ENCODE assay signal across 29 mouse cellular contexts in the genomic region with DNA sequence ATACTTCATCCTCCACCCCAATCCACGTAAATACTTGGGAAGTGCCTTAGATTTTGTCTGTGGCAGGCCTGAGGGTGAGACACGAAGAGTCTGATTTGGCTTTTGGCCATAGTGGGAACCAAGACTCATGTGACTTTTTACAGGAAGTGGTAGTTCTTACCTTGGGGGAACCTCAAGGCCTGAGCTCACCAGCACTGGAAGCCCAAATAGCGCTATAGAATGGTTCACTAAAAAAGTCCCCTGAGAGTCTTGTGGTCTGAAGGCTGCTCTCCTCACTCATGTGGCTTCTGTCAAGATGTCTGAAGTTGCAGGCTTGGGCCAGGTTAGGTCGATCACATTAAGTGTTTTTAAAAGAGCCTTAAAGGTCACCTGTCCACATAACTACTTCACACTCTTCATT. TPM values are rescaled to one million over a fixed set of nuclear protein-coding genes. Genes with fewer than 3 reads are reported as not detected.
DNase-seq lines count a peak whose midpoint lies in the region; ATAC-seq lines count a peak whose summit lies in the region.
"Had no signal": no experiment of that assay in that cellular context is flagged by ENCODE, and none has a peak within 500 bp of the region (broad histone marks: within the 10 kb centered on the region; RNA-seq: fewer than 3 reads in every experiment).

No protein-coding gene starts in this region.

- no peak overlapping the region for H3K4me3 ChIP-seq in midbrain, embryonic 16.5 days (ENCODE audit: low read depth, low read length)
- H3K4me3 ChIP-seq in liver, embryonic 12.5 days, result no peak overlapping the region
- H3K4me3 ChIP-seq: embryonic facial prominence, embryonic 15.5 days; heart, embryonic 12.5 days; hindbrain, embryonic 13.5 days; intestine, embryonic 15.5 days; limb, embryonic 13.5 days; liver, embryonic 15.5 days; midbrain, embryonic 13.5 days; myocyte had no signal

- H3K36me3 ChIP-seq in midbrain, embryonic 16.5 days (ENCODE audit: control insufficient read depth, insufficient read depth, low read length), result no peaks in the 10 kb centered on the region
- no peaks in the 10 kb centered on the region for H3K36me3 ChIP-seq in liver, embryonic 12.5 days
- H3K36me3 ChIP-seq: embryonic facial prominence, embryonic 15.5 days; heart, embryonic 12.5 days; hindbrain, embryonic 13.5 days; intestine, embryonic 15.5 days; limb, embryonic 13.5 days; liver, embryonic 15.5 days; midbrain, embryonic 13.5 days had no signal

- H3K9ac ChIP-seq in midbrain, embryonic 16.5 days (ENCODE audit: low read depth, low read length), result no peak overlapping the region
- H3K9ac ChIP-seq in liver, embryonic 12.5 days, result no peak overlapping the region
- H3K9ac ChIP-seq: embryonic facial prominence, embryonic 15.5 days; heart, embryonic 12.5 days; hindbrain, embryonic 13.5 days; intestine, embryonic 15.5 days; limb, embryonic 13.5 days; liver, embryonic 15.5 days; midbrain, embryonic 13.5 days had no signal

- no peaks in the 10 kb centered on the region for H3K27me3 ChIP-seq in midbrain, embryonic 16.5 days (ENCODE audit: control insufficient read depth, insufficient read depth, low read depth, low read length)
- no peaks in the 10 kb centered on the region; the same call in 1 of the 2 replicates for H3K27me3 ChIP-seq in liver, embryonic 12.5 days (replicated peaks)
- H3K27me3 ChIP-seq: embryonic facial prominence, embryonic 15.5 days; heart, embryonic 12.5 days; hindbrain, embryonic 13.5 days; intestine, embryonic 15.5 days; limb, embryonic 13.5 days; liver, embryonic 15.5 days; midbrain, embryonic 13.5 days had no signal

- peak; percentile 54 for ATAC-seq in megakaryocyte, adult 5-6 weeks (ENCODE audit: poor library complexity, severe bottlenecking)
- ATAC-seq in midbrain, embryonic 16.5 days, result no peak
- ATAC-seq in liver, embryonic 12.5 days, result no peak
- ATAC-seq: forebrain, embryonic 16.5 days; intestine, embryonic 15.5 days; midbrain, embryonic 13.5 days had no signal

- no peak overlapping the region for H3K27ac ChIP-seq in midbrain, embryonic 16.5 days (ENCODE audit: low read length)
- H3K27ac ChIP-seq in liver, embryonic 12.5 days, result no peak overlapping the region
- H3K27ac ChIP-seq: embryonic facial prominence, embryonic 15.5 days; hindbrain, embryonic 13.5 days; intestine, embryonic 15.5 days; limb, embryonic 13.5 days; liver, embryonic 15.5 days; midbrain, embryonic 13.5 days had no signal

- no peaks in the 10 kb centered on the region for H3K4me1 ChIP-seq in midbrain, embryonic 16.5 days (ENCODE audit: control insufficient read depth, insufficient read depth, low read length)
- no peaks in the 10 kb centered on the region for H3K4me1 ChIP-seq in liver, embryonic 12.5 days
- H3K4me1 ChIP-seq: heart, embryonic 12.5 days; hindbrain, embryonic 13.5 days; limb, embryonic 13.5 days; liver, embryonic 15.5 days; midbrain, embryonic 13.5 days had no signal

- WGBS in midbrain, embryonic 16.5 days, result 89% methylated on average over 4 of the region's 4 CpGs
- WGBS in liver, embryonic 12.5 days (ENCODE audit: insufficient replicate concordance), result 47% methylated on average over 4 of the region's 4 CpGs

- no peaks in the 10 kb centered on the region for H3K9me3 ChIP-seq in midbrain, embryonic 16.5 days (replicated peaks; ENCODE audit: control insufficient read depth, low read length, poor library complexity, severe bottlenecking)
- H3K9me3 ChIP-seq in liver, embryonic 12.5 days (replicated peaks), result peaks cover 4% of the 10 kb centered on the region; the same call in 1 of the 2 replicates
- H3K9me3 ChIP-seq: embryonic facial prominence, embryonic 15.5 days; intestine, embryonic 15.5 days; liver, embryonic 15.5 days; midbrain, embryonic 13.5 days had no signal

- H3K4me2 ChIP-seq in midbrain, embryonic 16.5 days (ENCODE audit: low read length), result no peak overlapping the region
- H3K4me2 ChIP-seq in liver, embryonic 12.5 days, result no peak overlapping the region
- H3K4me2 ChIP-seq: embryonic facial prominence, embryonic 15.5 days; heart, embryonic 12.5 days; hindbrain, embryonic 13.5 days; intestine, embryonic 15.5 days; limb, embryonic 13.5 days; liver, embryonic 15.5 days; midbrain, embryonic 13.5 days had no signal

- DNase-seq in spleen, postnatal 36 days (ENCODE audit: low spot score in 2 of 2), result peak; percentile 64 to 67
- DNase-seq in spleen, adult 12 weeks (ENCODE audit: low spot score), result no peak
- peak; percentile 39 to 51 for DNase-seq in CD8-positive naive resting alpha-beta T cell, adult 2 months (ENCODE audit: low read depth in 2 of 2, low spot score in 2 of 2)
- DNase-seq in yolk sac, embryonic 10.5 days (ENCODE audit: low spot score), result no peak
- DNase-seq: adrenal gland, postnatal 36 days; cerebellum, adult 11-12 months; cerebellum, postnatal 36 days; heart, postnatal 14 days; retina, postnatal 1 day; thymus, adult 18-20 months had no signal

RNA-seq across cellular contexts. Expression of a gene that starts 18.6 kb away (rescaled TPM):
- total RNA-seq in megakaryocyte, adult 5-6 weeks (2015), result not detected in 2 replicates
- total RNA-seq in megakaryocyte, adult 5-6 weeks (2017), result not detected in 2 replicates
- 0.55 and 0.67 TPM in 2 replicates for polyA plus RNA-seq in midbrain, embryonic 16.5 days (2015; fragmentation: Nextera tagmentation; extraction: Ambion mirVana)
- polyA plus RNA-seq in liver, embryonic 12.5 days (2016; fragmentation: Nextera tagmentation; extraction: Ambion mirVana), result 0.19 TPM in 1 of 2 replicates, not detected in the other
- total RNA-seq: adrenal gland, postnatal 36 days; gastrocnemius, adult 18-20 months; heart, postnatal 14 days; MEL had no signal
- polyA plus RNA-seq: C2C12; embryonic facial prominence, embryonic 15.5 days; heart, embryonic 12.5 days; intestine, embryonic 15.5 days; kidney, embryonic 16.5 days; large intestine, adult 2 months; limb, embryonic 13.5 days; lung, embryonic 16.5 days; midbrain, embryonic 13.5 days; myocyte; stomach, embryonic 14.5 days had no signal

RNA-seq across cellular contexts. Expression of a gene that starts 37.2 kb away (rescaled TPM):
- total RNA-seq in megakaryocyte, adult 5-6 weeks (2015), result 0.07 TPM in 2 replicates
- 0.33 and 0.53 TPM in 2 replicates for total RNA-seq in megakaryocyte, adult 5-6 weeks (2017)
- 0.07 and 0.13 TPM in 2 replicates for polyA plus RNA-seq in midbrain, embryonic 16.5 days (2015; fragmentation: Nextera tagmentation; extraction: Ambion mirVana)
- polyA plus RNA-seq in liver, embryonic 12.5 days (2016; fragmentation: Nextera tagmentation; extraction: Ambion mirVana), result not detected in 2 replicates
- total RNA-seq: gastrocnemius, adult 18-20 months; heart, postnatal 14 days had no signal
- polyA plus RNA-seq: C2C12; lung, embryonic 16.5 days; myocyte; stomach, embryonic 14.5 days had no signal

RNA-seq across cellular contexts. Expression of a gene that starts 47.7 kb away (rescaled TPM):
- total RNA-seq in megakaryocyte, adult 5-6 weeks (2015), result not detected in 2 replicates
- not detected in 2 replicates for total RNA-seq in megakaryocyte, adult 5-6 weeks (2017)
- 6.8 and 10.1 TPM in 2 replicates for polyA plus RNA-seq in midbrain, embryonic 16.5 days (2015; fragmentation: Nextera tagmentation; extraction: Ambion mirVana)
- polyA plus RNA-seq in liver, embryonic 12.5 days (2016; fragmentation: Nextera tagmentation; extraction: Ambion mirVana), result 21.8 and 22.3 TPM in 2 replicates
- total RNA-seq: gastrocnemius, adult 18-20 months; heart, postnatal 14 days; MEL had no signal
- polyA plus RNA-seq: C2C12, myocyte had no signal

Comparison
In these comparisons a context has a peak if more than half of its experiments do, and no peak if none do; other contexts are left out.
1. DNase-seq: peak in spleen, postnatal 36 days (2 of 2) and CD8-positive naive resting alpha-beta T cell, adult 2 months (2 of 2); none in spleen, adult 12 weeks (single experiment) and yolk sac, embryonic 10.5 days (single experiment).